ENCODE assay signal across 24 mouse cellular contexts in genomic region chr8:127512580-127512979, GRCm38 (mm10).
DNase-seq lines count a peak whose midpoint lies in the region; ATAC-seq and TF ChIP-seq lines count a peak whose summit lies in the region.
"Had no signal": no experiment of that assay in that cellular context is flagged by ENCODE, and none has a peak within 500 bp of the region (broad histone marks: within the 10 kb centered on the region; RNA-seq: fewer than 3 reads in every experiment).

No protein-coding gene starts in this region.

- no peak for TF ChIP-seq POLR2A in kidney, adult 2 months (IDR thresholded peaks at IDR 0.05; ENCODE audit: low read depth, low read length)
- TF ChIP-seq POLR2A in small intestine, adult 2 months (IDR thresholded peaks at IDR 0.05; ENCODE audit: low read depth, low read length): no peak

- peak overlapping the region; percentile 86 for H3K27ac ChIP-seq in kidney, adult 2 months (ENCODE audit: insufficient read depth, low read depth, low read length)
- H3K27ac ChIP-seq in kidney, embryonic 14.5 days (ENCODE audit: low read depth, low read length): no peak overlapping the region
- 0 out of 2 replicates have a peak overlapping the region, but pooled peaks have one; percentile 23 for H3K27ac ChIP-seq in neural tube, embryonic 13.5 days (replicated peaks)
- H3K27ac ChIP-seq in embryonic facial prominence, embryonic 15.5 days (replicated peaks): no peak overlapping the region
- H3K27ac ChIP-seq in small intestine, adult 2 months (ENCODE audit: insufficient read depth, low read depth, low read length): peak overlapping the region; percentile 64
- no peak overlapping the region for H3K27ac ChIP-seq in heart, embryonic 11.5 days (ENCODE audit: low read depth, low read length)
- H3K27ac ChIP-seq: heart, embryonic 10.5 days; hindbrain, embryonic 13.5 days; liver, embryonic 14.5 days; macrophage; midbrain, embryonic 15.5 days had no signal

- no peak overlapping the region for H3K4me3 ChIP-seq in kidney, adult 2 months (ENCODE audit: insufficient read depth, low read depth, low read length)
- H3K4me3 ChIP-seq in kidney, embryonic 14.5 days (ENCODE audit: low read length): no peak overlapping the region
- no peak overlapping the region for H3K4me3 ChIP-seq in neural tube, embryonic 13.5 days
- H3K4me3 ChIP-seq in embryonic facial prominence, embryonic 15.5 days (replicated peaks): no peak overlapping the region
- no peak overlapping the region for H3K4me3 ChIP-seq in small intestine, adult 2 months (ENCODE audit: low read depth, low read length)
- H3K4me3 ChIP-seq in heart, embryonic 11.5 days (ENCODE audit: low read depth, low read length): no peak overlapping the region
- H3K4me3 ChIP-seq: forebrain, embryonic 15.5 days; heart, embryonic 10.5 days; hindbrain, embryonic 13.5 days; midbrain, embryonic 15.5 days had no signal

- H3K9ac ChIP-seq in kidney, embryonic 14.5 days (ENCODE audit: low read depth, low read length): no peak overlapping the region
- no peak overlapping the region for H3K9ac ChIP-seq in neural tube, embryonic 13.5 days
- no peak overlapping the region for H3K9ac ChIP-seq in embryonic facial prominence, embryonic 15.5 days
- no peak overlapping the region for H3K9ac ChIP-seq in heart, embryonic 11.5 days (ENCODE audit: low read depth, low read length)
- H3K9ac ChIP-seq: forebrain, embryonic 15.5 days; hindbrain, embryonic 13.5 days; liver, embryonic 14.5 days; midbrain, embryonic 15.5 days had no signal

- intact Hi-C loops in heart, postnatal 10 days (cut with DNase I): no loop called here

- H3K36me3 ChIP-seq in kidney, adult 2 months (ENCODE audit: control insufficient read depth, insufficient read depth, low read length): no peaks in the 10 kb centered on the region
- no peaks in the 10 kb centered on the region for H3K36me3 ChIP-seq in kidney, embryonic 14.5 days (ENCODE audit: control insufficient read depth, insufficient read depth, low read length)
- H3K36me3 ChIP-seq in neural tube, embryonic 13.5 days: no peaks in the 10 kb centered on the region
- no peaks in the 10 kb centered on the region for H3K36me3 ChIP-seq in embryonic facial prominence, embryonic 15.5 days
- H3K36me3 ChIP-seq in small intestine, adult 2 months (ENCODE audit: control insufficient read depth, insufficient read depth, low read length): no peaks in the 10 kb centered on the region
- H3K36me3 ChIP-seq in heart, embryonic 11.5 days (ENCODE audit: control insufficient read depth, insufficient read depth, low read length): no peaks in the 10 kb centered on the region
- H3K36me3 ChIP-seq: forebrain, embryonic 15.5 days; heart, embryonic 10.5 days; hindbrain, embryonic 13.5 days; midbrain, embryonic 15.5 days had no signal

- no peak overlapping the region for H3K4me2 ChIP-seq in kidney, embryonic 14.5 days (replicated peaks; ENCODE audit: low read depth, low read length)
- H3K4me2 ChIP-seq in neural tube, embryonic 13.5 days: no peak overlapping the region
- H3K4me2 ChIP-seq in embryonic facial prominence, embryonic 15.5 days (replicated peaks): no peak overlapping the region
- H3K4me2 ChIP-seq in heart, embryonic 11.5 days: no peak overlapping the region
- H3K4me2 ChIP-seq: forebrain, embryonic 15.5 days; hindbrain, embryonic 13.5 days; midbrain, embryonic 15.5 days had no signal

- peaks cover 12% of the 10 kb centered on the region for H3K4me1 ChIP-seq in kidney, adult 2 months (ENCODE audit: control insufficient read depth, insufficient read depth, low read length)
- peaks cover 5% of the 10 kb centered on the region; the same call in 1 of the 2 replicates for H3K4me1 ChIP-seq in kidney, embryonic 14.5 days (ENCODE audit: control insufficient read depth, insufficient read depth, low read length)
- H3K4me1 ChIP-seq in neural tube, embryonic 13.5 days (replicated peaks): peaks cover 14% of the 10 kb centered on the region
- 0 out of 2 replicates have a peak, but pooled peaks cover 2% of the 10 kb centered on the region for H3K4me1 ChIP-seq in embryonic facial prominence, embryonic 15.5 days
- H3K4me1 ChIP-seq in small intestine, adult 2 months (ENCODE audit: control insufficient read depth, insufficient read depth, insufficient read length, low read length): peaks cover 17% of the 10 kb centered on the region; the same call in 1 of the 2 replicates
- H3K4me1 ChIP-seq in heart, embryonic 11.5 days (ENCODE audit: control insufficient read depth, insufficient read depth, low read length): peaks cover 15% of the 10 kb centered on the region

- 46% methylated on average over 4 of the region's 4 CpGs for WGBS in kidney, adult 2 months
- WGBS in kidney, embryonic 14.5 days: 38% methylated on average over 4 of the region's 4 CpGs
- 40% methylated on average over 4 of the region's 4 CpGs for WGBS in neural tube, embryonic 13.5 days
- WGBS in embryonic facial prominence, embryonic 15.5 days: 44% methylated on average over 4 of the region's 4 CpGs
- 28% methylated on average over 4 of the region's 4 CpGs for WGBS in small intestine, adult 2 months
- 60% methylated on average over 4 of the region's 4 CpGs for WGBS in heart, embryonic 11.5 days (ENCODE audit: insufficient replicate concordance)

- TF ChIP-seq CTCF in kidney, adult 2 months (conservative IDR thresholded peaks at IDR 0.05; ENCODE audit: insufficient read depth, insufficient read length, low read depth, low read length): no peak
- TF ChIP-seq CTCF in small intestine, adult 2 months (IDR thresholded peaks at IDR 0.05; ENCODE audit: extremely low read depth, insufficient read length, insufficient replicate concordance, low read depth, low read length): no peak

- no peaks in the 10 kb centered on the region for H3K27me3 ChIP-seq in kidney, adult 2 months (replicated peaks; ENCODE audit: control insufficient read depth, insufficient read depth, low read length)
- H3K27me3 ChIP-seq in kidney, embryonic 14.5 days (ENCODE audit: control insufficient read depth, insufficient read depth, low read length): no peaks in the 10 kb centered on the region
- no peaks in the 10 kb centered on the region for H3K27me3 ChIP-seq in neural tube, embryonic 13.5 days
- H3K27me3 ChIP-seq in embryonic facial prominence, embryonic 15.5 days: no peaks in the 10 kb centered on the region
- no peaks in the 10 kb centered on the region for H3K27me3 ChIP-seq in small intestine, adult 2 months (ENCODE audit: control insufficient read depth, insufficient read depth, low read length)
- no peaks in the 10 kb centered on the region for H3K27me3 ChIP-seq in heart, embryonic 11.5 days (ENCODE audit: control insufficient read depth, insufficient read depth, low read length)
- H3K27me3 ChIP-seq: forebrain, embryonic 15.5 days; hindbrain, embryonic 13.5 days; midbrain, embryonic 15.5 days had no signal

- peak; percentile 19 for DNase-seq in kidney, adult 2 months
- no peak for DNase-seq in neural tube, embryonic 10.5 days (ENCODE audit: extremely low spot score, low spot score)
- no peak for DNase-seq in heart, postnatal 10 days
- DNase-seq: adrenal gland, postnatal 10 days; cerebellum, adult 9-10 months; gastrocnemius, postnatal 25 days; heart, adult 11 months; heart, postnatal 4 days; layer of hippocampus, adult 9-11 months; liver; lung, adult 2 months; lung, postnatal 10 days; thymus, postnatal 14 days had no signal

- no peaks in the 10 kb centered on the region for H3K9me3 ChIP-seq in kidney, embryonic 14.5 days (ENCODE audit: control insufficient read depth, low read length)
- H3K9me3 ChIP-seq in neural tube, embryonic 13.5 days: no peaks in the 10 kb centered on the region
- H3K9me3 ChIP-seq in embryonic facial prominence, embryonic 15.5 days (replicated peaks): no peaks in the 10 kb centered on the region
- no peaks in the 10 kb centered on the region for H3K9me3 ChIP-seq in heart, embryonic 11.5 days (replicated peaks; ENCODE audit: control insufficient read depth, low read length)
- H3K9me3 ChIP-seq: forebrain, embryonic 15.5 days; heart, embryonic 10.5 days; hindbrain, embryonic 13.5 days; midbrain, embryonic 15.5 days had no signal

- no peak for ATAC-seq in kidney, embryonic 14.5 days (ENCODE audit: low FRiP score, low TSS enrichment)
- ATAC-seq in neural tube, embryonic 13.5 days (ENCODE audit: low read depth): no peak
- peak; percentile 82; the same call in 1 of the 2 replicates for ATAC-seq in embryonic facial prominence, embryonic 15.5 days (ENCODE audit: insufficient number of reproducible peaks, low FRiP score, low TSS enrichment, low read depth)
- ATAC-seq in heart, embryonic 11.5 days (replicated peaks; ENCODE audit: insufficient number of reproducible peaks, low FRiP score, low TSS enrichment): no peak
- ATAC-seq: forebrain, embryonic 15.5 days; midbrain, embryonic 15.5 days had no signal

Comparison
In these comparisons a context has a peak if more than half of its experiments do, and no peak if none do; other contexts are left out.
1. H3K27ac ChIP-seq: peak in kidney, adult 2 months (single experiment), neural tube, embryonic 13.5 days (single experiment) and small intestine, adult 2 months (single experiment); none in kidney, embryonic 14.5 days (single experiment), embryonic facial prominence, embryonic 15.5 days (single experiment) and heart, embryonic 11.5 days (single experiment).